Mouse (Mus musculus) forebrain, embryonic 15.5 days (tissue): ENCODE data around the gene Lipm. TPM values are rescaled to one million over a fixed set of nuclear protein-coding genes. Genes with fewer than 3 reads are reported as not detected.

Experiments used
- ATAC-seq: fragments of 200-750 bp; cut with Nextera tagmentation; replicated peaks from 2 replicates; pipeline ENCODE4 v1.8.0; 2017; ENCODE audit warnings: mild to moderate bottlenecking, moderate TSS enrichment, moderate library complexity
- H3K27ac ChIP-seq: fragments of 300-500 bp; sonication (generic); replicated peaks from 2 replicates; pipeline ENCODE4 v1.5.1; 2015; ENCODE audit warnings: mild to moderate bottlenecking, inconsistent platforms
- H3K27me3 ChIP-seq: fragments of 300-500 bp; sonication (generic); 2 replicates; pipeline ENCODE4 v1.6.1; 2015; ENCODE audit warnings: inconsistent platforms
- H3K36me3 ChIP-seq: fragments of 300-500 bp; sonication (generic); 2 replicates; pipeline ENCODE4 v1.6.1; 2015; ENCODE audit warnings: mild to moderate bottlenecking, inconsistent platforms
- H3K4me1 ChIP-seq: fragments of 300-500 bp; sonication (generic); 2 replicates; pipeline ENCODE4 v1.6.1; 2015; ENCODE audit warnings: inconsistent platforms
- H3K4me2 ChIP-seq: fragments of 300-500 bp; sonication (generic); replicated peaks from 2 replicates; pipeline ENCODE4 v1.6.1; 2015; ENCODE audit warnings: mild to moderate bottlenecking, inconsistent platforms
- H3K4me3 ChIP-seq: fragments of 300-500 bp; sonication (generic); 2 replicates; pipeline ENCODE4 v1.5.1; 2015; ENCODE audit warnings: mild to moderate bottlenecking, inconsistent platforms
- H3K9ac ChIP-seq: fragments of 300-500 bp; sonication (generic); replicated peaks from 2 replicates; pipeline ENCODE4 v1.6.1; 2015; ENCODE audit warnings: mild to moderate bottlenecking, inconsistent platforms
- H3K9me3 ChIP-seq: fragments of 300-500 bp; sonication (generic); 2 replicates; pipeline ENCODE4 v1.6.1; 2016; ENCODE audit warnings: inconsistent platforms
- WGBS: fragments of 180-500 bp; shearing (Covaris S2); methylation state at CpG from one replicate; pipeline ENCODE4 v1.1.7; 2015; ENCODE audit warnings: mixed read lengths; 5-methylcytosine and 5-hydroxymethylcytosine counted together
- microRNA-seq: library from miRNA; unstranded; fragments of <30 nt; microRNA quantifications from one replicate; pipeline ENCODE4, GENCODE M21; 2016
- polyA plus RNA-seq: library from polyadenylated mRNA; unstranded; fragments of >200 nt; fragmentation: Nextera tagmentation; extraction: Ambion mirVana; gene quantifications from 2 replicates; pipeline ENCODE4 v1.2.1, GENCODE M21; 2015

The Lipm gene
- polyA plus RNA-seq, 1 experiment from 2014 or later, result not detected

GRCm38 (mm10) chr19:34169121-34169520 is 68.4 kb downstream of the Lipm start:
- Histone ChIP-seq H3K9me3 (no peaks in the 10 kb centered on the region), H3K4me2 (no peak overlapping the region), H3K36me3 (no peaks in the 10 kb centered on the region), H3K9ac (no peak overlapping the region), H3K4me3 (no peak overlapping the region), H3K4me1 (no peaks in the 10 kb centered on the region), H3K27ac (no peak overlapping the region), H3K27me3 (no peaks in the 10 kb centered on the region)
- no peak for ATAC-seq

- H3K4me3 ChIP-seq, result no peak overlapping the region
- no peaks in the 10 kb centered on the region for H3K9me3 ChIP-seq
- no peaks in the 10 kb centered on the region for H3K4me1 ChIP-seq
- 80% methylated on average over 3 of the region's 3 CpGs for WGBS
- no peaks in the 10 kb centered on the region for H3K27me3 ChIP-seq
- no peak overlapping the region for H3K9ac ChIP-seq
- ATAC-seq, result no peak
- H3K4me2 ChIP-seq, result no peak overlapping the region
- H3K36me3 ChIP-seq, result no peaks in the 10 kb centered on the region
- H3K27ac ChIP-seq, result no peak overlapping the region
Observed at GRCm38 (mm10) chr19:34171167-34171566, 70.4 kb downstream of the Lipm start.

Small RNA genes within 50 kb of the gene (microRNA-seq; reads per million reads assigned to microRNA genes)
- gene Gm23334, result not detected

Other genes with a start within 250 kb of the Lipm start
- gene Lipf, start 139.7 kb upstream of the Lipm start, polyA plus RNA-seq, result not detected in 2 replicates
- not detected in 2 replicates for gene Lipk, start 92.6 kb upstream of the Lipm start, polyA plus RNA-seq
- not detected in 2 replicates for gene Lipn, start 33.6 kb upstream of the Lipm start, polyA plus RNA-seq
- not detected in 2 replicates for gene Ankrd22, start 65.1 kb downstream of the Lipm start, polyA plus RNA-seq
- gene Stambpl1, start 91.3 kb downstream of the Lipm start, polyA plus RNA-seq, result 7.1 and 7.5 TPM in 2 replicates
- 6.3 and 7.1 TPM in 2 replicates for gene Acta2, start 154.7 kb downstream of the Lipm start, polyA plus RNA-seq
- gene Fas, start 189.7 kb downstream of the Lipm start, polyA plus RNA-seq, result 0.17 and 0.42 TPM in 2 replicates